Mouse (Mus musculus): ENCODE data around the gene Srek1. TPM values are rescaled to one million over a fixed set of nuclear protein-coding genes. Genes with fewer than 3 reads are reported as not detected.

Srek1 gene
- polyA plus RNA-seq, 1 experiment from 2014 or later = 45.0 TPM

GRCm38 (mm10) chr13:103703386-103703785 lies 71.0 kb downstream of the Srek1 start:
- no peaks in the 10 kb centered on the region for H3K9me3 ChIP-seq (replicated peaks; ENCODE audit: control insufficient read depth, low read length)
- WGBS = 37% methylated on average over 7 of the region's 7 CpGs
- H3K36me3 ChIP-seq (ENCODE audit: control insufficient read depth, insufficient read depth) = no peaks in the 10 kb centered on the region
- H3K9ac ChIP-seq (ENCODE audit: low read length) = no peak overlapping the region
- no peak overlapping the region for H3K27ac ChIP-seq (ENCODE audit: low read length)
- H3K4me1 ChIP-seq (ENCODE audit: control insufficient read depth, insufficient read depth, low read length) = peaks cover 2% of the 10 kb centered on the region
- no peak overlapping the region for H3K4me3 ChIP-seq (ENCODE audit: low read length)
- H3K4me2 ChIP-seq (ENCODE audit: low read depth, low read length) = no peak overlapping the region
- H3K27me3 ChIP-seq (ENCODE audit: control insufficient read depth, insufficient read depth, low read length) = no peaks in the 10 kb centered on the region
- peak; percentile 67; the same call in 1 of the 2 replicates for ATAC-seq (replicated peaks; ENCODE audit: extremely low read depth, insufficient read depth, low FRiP score)

- no peak overlapping the region for H3K4me3 ChIP-seq (ENCODE audit: low read length)
- H3K27me3 ChIP-seq (ENCODE audit: control insufficient read depth, insufficient read depth, low read length) = no peaks in the 10 kb centered on the region
- no peak overlapping the region for H3K27ac ChIP-seq (ENCODE audit: low read length)
- no peaks in the 10 kb centered on the region for H3K36me3 ChIP-seq (ENCODE audit: control insufficient read depth, insufficient read depth)
- ATAC-seq (replicated peaks; ENCODE audit: extremely low read depth, insufficient read depth, low FRiP score) = no peak
- H3K9ac ChIP-seq (ENCODE audit: low read length) = no peak overlapping the region
- no peaks in the 10 kb centered on the region for H3K9me3 ChIP-seq (replicated peaks; ENCODE audit: control insufficient read depth, low read length)
- WGBS = 74% methylated on average over 3 of the region's 3 CpGs
- peaks cover 8% of the 10 kb centered on the region for H3K4me1 ChIP-seq (ENCODE audit: control insufficient read depth, insufficient read depth, low read length)
- no peak overlapping the region for H3K4me2 ChIP-seq (ENCODE audit: low read depth, low read length)
These were observed 72.1 kb downstream of the Srek1 start for GRCm38 (mm10) chr13:103702266-103702665.

- ATAC-seq (replicated peaks; ENCODE audit: extremely low read depth, insufficient read depth, low FRiP score) = no peak
- H3K9me3 ChIP-seq (replicated peaks; ENCODE audit: control insufficient read depth, low read length) = no peaks in the 10 kb centered on the region
- H3K27ac ChIP-seq (ENCODE audit: low read length) = no peak overlapping the region
- no peak overlapping the region for H3K4me3 ChIP-seq (ENCODE audit: low read length)
- H3K36me3 ChIP-seq (ENCODE audit: control insufficient read depth, insufficient read depth) = no peaks in the 10 kb centered on the region
- H3K27me3 ChIP-seq (ENCODE audit: control insufficient read depth, insufficient read depth, low read length) = no peaks in the 10 kb centered on the region
- H3K4me1 ChIP-seq (ENCODE audit: control insufficient read depth, insufficient read depth, low read length) = peaks cover 8% of the 10 kb centered on the region
- H3K9ac ChIP-seq (ENCODE audit: low read length) = no peak overlapping the region
- H3K4me2 ChIP-seq (ENCODE audit: low read depth, low read length) = no peak overlapping the region
- WGBS = 63% methylated on average over 2 of the region's 2 CpGs
These were observed 73.7 kb downstream of the Srek1 start for GRCm38 (mm10) chr13:103700752-103701151.

GRCm38 (mm10) chr13:103697993-103698392 lies 76.4 kb downstream of the Srek1 start:
- 50% methylated on average over 9 of the region's 9 CpGs for WGBS
- Histone ChIP-seq H3K27me3 (ENCODE audit: control insufficient read depth, insufficient read depth, low read length) (no peaks in the 10 kb centered on the region), H3K4me1 (ENCODE audit: control insufficient read depth, insufficient read depth, low read length) (peaks cover 8% of the 10 kb centered on the region), H3K9me3 (replicated peaks; ENCODE audit: control insufficient read depth, low read length) (no peaks in the 10 kb centered on the region), H3K27ac (ENCODE audit: low read length) (no peak overlapping the region), H3K9ac (ENCODE audit: low read length) (no peak overlapping the region), H3K4me2 (ENCODE audit: low read depth, low read length) (no peak overlapping the region), H3K36me3 (ENCODE audit: control insufficient read depth, insufficient read depth) (no peaks in the 10 kb centered on the region), H3K4me3 (ENCODE audit: low read length) (no peak overlapping the region)
- no peak for ATAC-seq (replicated peaks; ENCODE audit: extremely low read depth, insufficient read depth, low FRiP score)

- Histone ChIP-seq H3K4me1 (ENCODE audit: control insufficient read depth, insufficient read depth, low read length) (peaks cover 8% of the 10 kb centered on the region), H3K36me3 (ENCODE audit: control insufficient read depth, insufficient read depth) (no peaks in the 10 kb centered on the region), H3K4me3 (ENCODE audit: low read length) (no peak overlapping the region), H3K4me2 (ENCODE audit: low read depth, low read length) (no peak overlapping the region), H3K9ac (ENCODE audit: low read length) (no peak overlapping the region), H3K27me3 (ENCODE audit: control insufficient read depth, insufficient read depth, low read length) (no peaks in the 10 kb centered on the region), H3K9me3 (replicated peaks; ENCODE audit: control insufficient read depth, low read length) (no peaks in the 10 kb centered on the region), H3K27ac (ENCODE audit: low read length) (no peak overlapping the region)
- no peak for ATAC-seq (replicated peaks; ENCODE audit: extremely low read depth, insufficient read depth, low FRiP score)
- 32% methylated on average over 9 of the region's 9 CpGs for WGBS
These were observed 78.2 kb downstream of the Srek1 start for GRCm38 (mm10) chr13:103696164-103696563.

- Histone ChIP-seq H3K9me3 (replicated peaks; ENCODE audit: control insufficient read depth, low read length) (no peaks in the 10 kb centered on the region), H3K9ac (ENCODE audit: low read length) (no peak overlapping the region), H3K27ac (ENCODE audit: low read length) (no peak overlapping the region), H3K4me3 (ENCODE audit: low read length) (no peak overlapping the region), H3K4me1 (ENCODE audit: control insufficient read depth, insufficient read depth, low read length) (peaks cover 8% of the 10 kb centered on the region), H3K27me3 (ENCODE audit: control insufficient read depth, insufficient read depth, low read length) (no peaks in the 10 kb centered on the region), H3K36me3 (ENCODE audit: control insufficient read depth, insufficient read depth) (no peaks in the 10 kb centered on the region), H3K4me2 (ENCODE audit: low read depth, low read length) (no peak overlapping the region)
- WGBS = 74% methylated on average over 6 of the region's 6 CpGs
- no peak for ATAC-seq (replicated peaks; ENCODE audit: extremely low read depth, insufficient read depth, low FRiP score)
These were observed 79.0 kb downstream of the Srek1 start for GRCm38 (mm10) chr13:103695456-103695855.

Other genes with a start within 250 kb of the Srek1 start
- gene Erbin, start 145.9 kb upstream of the Srek1 start, polyA plus RNA-seq (2015; fragmentation: Nextera tagmentation; extraction: Ambion mirVana) = 10.2 TPM in 2 replicates